Mouse (Mus musculus) hindbrain, embryonic 12.5 days (tissue): ENCODE measurements around the gene Uck2. TPM values are rescaled to one million over a fixed set of nuclear protein-coding genes. Genes with fewer than 3 reads are reported as not detected.

Source experiments
- ATAC-seq: fragments of 200-750 bp; cut with Nextera tagmentation; 2 replicates; pipeline ENCODE4 v1.8.0; 2017; ENCODE audit warnings: moderate TSS enrichment; ENCODE audit not compliant: low FRiP score
- H3K27ac ChIP-seq: fragments of 300-500 bp; sonication (generic); 2 replicates; pipeline ENCODE4 v1.5.1; 2016; ENCODE audit warnings: mild to moderate bottlenecking
- H3K27me3 ChIP-seq: fragments of 300-500 bp; sonication (generic); 2 replicates; pipeline ENCODE4 v1.6.1; 2016; ENCODE audit warnings: mild to moderate bottlenecking
- H3K36me3 ChIP-seq: fragments of 300-500 bp; sonication (generic); 2 replicates; pipeline ENCODE4 v1.6.1; 2016; ENCODE audit warnings: mild to moderate bottlenecking
- H3K4me1 ChIP-seq: fragments of 300-500 bp; sonication (generic); 2 replicates; pipeline ENCODE4 v1.6.1; 2016
- H3K4me2 ChIP-seq: fragments of 300-500 bp; sonication (generic); replicated peaks from 2 replicates; pipeline ENCODE4 v1.6.1; 2016; ENCODE audit warnings: mild to moderate bottlenecking
- H3K4me3 ChIP-seq: fragments of 300-500 bp; sonication (generic); 2 replicates; pipeline ENCODE4 v1.5.1; 2016; ENCODE audit warnings: mild to moderate bottlenecking
- H3K9ac ChIP-seq: fragments of 300-500 bp; sonication (generic); 2 replicates; pipeline ENCODE4 v1.6.1; 2016; ENCODE audit warnings: mild to moderate bottlenecking, moderate library complexity
- H3K9me3 ChIP-seq: fragments of 300-500 bp; sonication (generic); replicated peaks from 2 replicates; pipeline ENCODE4 v1.6.1; 2016; ENCODE audit warnings: mild to moderate bottlenecking
- WGBS: fragments of 180-500 bp; shearing (Covaris S2); methylation state at CpG from one replicate; pipeline ENCODE4 v1.1.7; 2016; 5-methylcytosine and 5-hydroxymethylcytosine counted together
- polyA plus RNA-seq: library from polyadenylated mRNA; unstranded; fragments of >200 nt; fragmentation: Nextera tagmentation; extraction: Ambion mirVana; gene quantifications from 2 replicates; pipeline ENCODE4 v1.2.1, GENCODE M21; 2016

The Uck2 gene
- polyA plus RNA-seq, 1 experiment from 2014 or later: 98.6 TPM

GRCm38 (mm10) chr1:167292447-167292846 is 7.3 kb upstream of the Uck2 start:
- Histone ChIP-seq H3K9ac (no peak overlapping the region), H3K27ac (no peak overlapping the region), H3K27me3 (0 out of 2 replicates have a peak, but pooled peaks cover 4% of the 10 kb centered on the region), H3K4me2 (no peak overlapping the region), H3K4me3 (no peak overlapping the region), H3K9me3 (no peaks in the 10 kb centered on the region), H3K4me1 (peaks cover 15% of the 10 kb centered on the region), H3K36me3 (no peaks in the 10 kb centered on the region)
- no peak for ATAC-seq
- WGBS: 50% methylated on average over 11 of the region's 11 CpGs

GRCm38 (mm10) chr1:167291610-167292009 is 6.5 kb upstream of the Uck2 start:
- 0 out of 2 replicates have a peak, but pooled peaks cover 4% of the 10 kb centered on the region for H3K27me3 ChIP-seq
- no peak for ATAC-seq
- no peak overlapping the region for H3K4me3 ChIP-seq
- no peaks in the 10 kb centered on the region for H3K36me3 ChIP-seq
- H3K9ac ChIP-seq: no peak overlapping the region
- H3K4me2 ChIP-seq: no peak overlapping the region
- no peaks in the 10 kb centered on the region for H3K9me3 ChIP-seq
- WGBS: 74% methylated on average over 8 of the region's 8 CpGs
- H3K27ac ChIP-seq: no peak overlapping the region
- H3K4me1 ChIP-seq: peaks cover 15% of the 10 kb centered on the region

GRCm38 (mm10) chr1:167290263-167290592 is 5.1 kb upstream of the Uck2 start:
- no peak overlapping the region for H3K27ac ChIP-seq
- H3K27me3 ChIP-seq: 0 out of 2 replicates have a peak, but pooled peaks cover 4% of the 10 kb centered on the region
- H3K9ac ChIP-seq: peak overlapping the region; percentile 41; the same call in 1 of the 2 replicates
- no peak overlapping the region for H3K4me3 ChIP-seq
- ATAC-seq: peak; percentile 17; the same call in 1 of the 2 replicates
- 38% methylated on average over 6 of the region's 6 CpGs for WGBS
- H3K4me2 ChIP-seq: peak overlapping the region; percentile 33; the same call in 1 of the 2 replicates
- H3K9me3 ChIP-seq: no peaks in the 10 kb centered on the region
- peaks cover 20% of the 10 kb centered on the region for H3K4me1 ChIP-seq
- H3K36me3 ChIP-seq: no peaks in the 10 kb centered on the region

- Histone ChIP-seq H3K4me3 (no peak overlapping the region), H3K4me2 (peak overlapping the region; percentile 33), H3K36me3 (no peaks in the 10 kb centered on the region), H3K27me3 (0 out of 2 replicates have a peak, but pooled peaks cover 4% of the 10 kb centered on the region), H3K9ac (peak overlapping the region; percentile 41), H3K4me1 (peaks cover 20% of the 10 kb centered on the region), H3K9me3 (no peaks in the 10 kb centered on the region), H3K27ac (0 out of 2 replicates have a peak overlapping the region, but pooled peaks have one; percentile 52)
- WGBS: 3% methylated on average over 11 of the region's 11 CpGs
- ATAC-seq: peak; percentile 54
These were observed 4.6 kb upstream of the Uck2 start for GRCm38 (mm10) chr1:167289567-167290262.

- Histone ChIP-seq H3K27ac (no peak overlapping the region), H3K4me3 (no peak overlapping the region), H3K9ac (no peak overlapping the region), H3K36me3 (no peaks in the 10 kb centered on the region), H3K9me3 (no peaks in the 10 kb centered on the region), H3K4me1 (peaks cover 20% of the 10 kb centered on the region), H3K4me2 (no peak overlapping the region), H3K27me3 (0 out of 2 replicates have a peak, but pooled peaks cover 4% of the 10 kb centered on the region)
- ATAC-seq: no peak
- 49% methylated on average over 11 of the region's 11 CpGs for WGBS
These were observed 3.8 kb upstream of the Uck2 start for GRCm38 (mm10) chr1:167288665-167289538.

GRCm38 (mm10) chr1:167287156-167287555 is 2.0 kb upstream of the Uck2 start:
- Histone ChIP-seq H3K9me3 (no peaks in the 10 kb centered on the region), H3K27me3 (0 out of 2 replicates have a peak, but pooled peaks cover 4% of the 10 kb centered on the region), H3K4me1 (peaks cover 32% of the 10 kb centered on the region), H3K4me2 (no peak overlapping the region), H3K36me3 (no peaks in the 10 kb centered on the region), H3K9ac (no peak overlapping the region), H3K27ac (no peak overlapping the region), H3K4me3 (no peak overlapping the region)
- WGBS: 92% methylated on average over 5 of the region's 5 CpGs
- no peak for ATAC-seq

GRCm38 (mm10) chr1:167285356-167285755 is 236 bp upstream of the Uck2 start:
- no peak; the same call in 1 of the 2 replicates for ATAC-seq
- 1% methylated on average over 8 of the region's 8 CpGs for WGBS
- H3K36me3 ChIP-seq: no peaks in the 10 kb centered on the region

GRCm38 (mm10) chr1:167284837-167285319 is 242 bp downstream of the Uck2 start:
- Histone ChIP-seq H3K9me3 (no peaks in the 10 kb centered on the region), H3K4me1 (peaks cover 35% of the 10 kb centered on the region), H3K36me3 (no peaks in the 10 kb centered on the region; the same call in 1 of the 2 replicates), H3K27ac (peak overlapping the region; percentile 96), H3K9ac (peak overlapping the region; percentile 95), H3K27me3 (0 out of 2 replicates have a peak, but pooled peaks cover 4% of the 10 kb centered on the region), H3K4me2 (peak overlapping the region; percentile 73), H3K4me3 (peak overlapping the region; percentile 89)
- ATAC-seq: peak; percentile 89
- WGBS: under 1% methylated on average over 42 of the region's 51 CpGs

More at GRCm38 (mm10) chr1:167285356-167285755, 236 bp upstream of the Uck2 start:
- H3K4me1 ChIP-seq: peaks cover 40% of the 10 kb centered on the region
- H3K4me3 ChIP-seq: peak overlapping the region; percentile 89
- H3K4me2 ChIP-seq: peak overlapping the region; percentile 73
- H3K9me3 ChIP-seq: no peaks in the 10 kb centered on the region
- 0 out of 2 replicates have a peak, but pooled peaks cover 4% of the 10 kb centered on the region for H3K27me3 ChIP-seq
- H3K9ac ChIP-seq: peak overlapping the region; percentile 95
- H3K27ac ChIP-seq: peak overlapping the region; percentile 96

GRCm38 (mm10) chr1:167284258-167284836 is 773 bp downstream of the Uck2 start:
- Histone ChIP-seq H3K4me1 (peaks cover 30% of the 10 kb centered on the region), H3K36me3 (no peaks in the 10 kb centered on the region; the same call in 1 of the 2 replicates), H3K9me3 (no peaks in the 10 kb centered on the region), H3K4me2 (peak overlapping the region; percentile 73), H3K4me3 (peak overlapping the region; percentile 89), H3K9ac (peak overlapping the region; percentile 95), H3K27me3 (0 out of 2 replicates have a peak, but pooled peaks cover 4% of the 10 kb centered on the region), H3K27ac (peak overlapping the region; percentile 96)
- peak; percentile 74 for ATAC-seq
- WGBS: 0% methylated on average over 73 of the region's 73 CpGs

GRCm38 (mm10) chr1:167283441-167284257 is 1.5 kb downstream of the Uck2 start:
- H3K27ac ChIP-seq: peak overlapping the region; percentile 96
- peaks cover 30% of the 10 kb centered on the region for H3K4me1 ChIP-seq
- ATAC-seq: peak; percentile 44
- peak overlapping the region; percentile 89 for H3K4me3 ChIP-seq
- peak overlapping the region; percentile 95 for H3K9ac ChIP-seq
- no peaks in the 10 kb centered on the region for H3K9me3 ChIP-seq
- H3K4me2 ChIP-seq: peak overlapping the region; percentile 73
- H3K27me3 ChIP-seq: 0 out of 2 replicates have a peak, but pooled peaks cover under 1% of the 10 kb centered on the region
- under 1% methylated on average over 44 of the region's 44 CpGs for WGBS
- H3K36me3 ChIP-seq: no peaks in the 10 kb centered on the region; the same call in 1 of the 2 replicates

- Histone ChIP-seq H3K9me3 (no peaks in the 10 kb centered on the region), H3K4me2 (peak overlapping the region; percentile 73), H3K36me3 (no peaks in the 10 kb centered on the region; the same call in 1 of the 2 replicates), H3K27me3 (no peaks in the 10 kb centered on the region), H3K9ac (peak overlapping the region; percentile 95; the same call in 1 of the 2 replicates), H3K27ac (no peak overlapping the region), H3K4me1 (peaks cover 30% of the 10 kb centered on the region), H3K4me3 (peak overlapping the region; percentile 89)
- no peak for ATAC-seq
- 51% methylated on average over 5 of the region's 5 CpGs for WGBS
These were observed 2.4 kb downstream of the Uck2 start for GRCm38 (mm10) chr1:167282768-167283167.
